Comparison of ENCODE assay signal across 18 mouse cellular contexts in genomic region chr1:167391241-167391640, GRCm38 (mm10). TPM values are rescaled to one million over a fixed set of nuclear protein-coding genes. Genes with fewer than 3 reads are reported as not detected.
A peak's percentile ranks its signal among the peaks of the same experiment; 100 is the strongest.
DNase-seq lines count a peak whose midpoint lies in the region; ATAC-seq and TF ChIP-seq lines count a peak whose summit lies in the region.
"Had no signal": no experiment of that assay in that cellular context is flagged by ENCODE, and none has a peak within 500 bp of the region (broad histone marks: within the 10 kb centered on the region; RNA-seq: fewer than 3 reads in every experiment).

No protein-coding gene starts in this region.

- H3K79me2 ChIP-seq in heart, adult 2 months (replicated peaks; ENCODE audit: control insufficient read depth, insufficient read depth, low read length): no peaks in the 10 kb centered on the region

- intact Hi-C loops in heart, adult 2 months (cut with DNase I): loop anchor here (5.0 kb wide), 1 partner anchor 39 kb away; no protein-coding TSS in a partner anchor

- TF ChIP-seq EP300 in heart, adult 2 months (IDR thresholded peaks at IDR 0.05; ENCODE audit: insufficient read depth, low read depth, low read length): no peak

- no peak for DNase-seq in heart, adult 2 months
- no peak for DNase-seq in heart, adult 18-20 months
- peak; percentile 45 for DNase-seq in midbrain, embryonic 11.5 days (ENCODE audit: low spot score, missing footprints)
- no peak for DNase-seq in adrenal gland, postnatal 25 days
- DNase-seq: adrenal gland, adult 8-10 months; cerebellum, postnatal 10 days; kidney, postnatal 25 days; right cerebral cortex, postnatal 14 days; thymus, postnatal 36 days had no signal

- H3K27ac ChIP-seq in heart, adult 2 months: peak overlapping the region; percentile 90
- no peak overlapping the region for H3K27ac ChIP-seq in midbrain, embryonic 11.5 days (ENCODE audit: low read depth, low read length)
- no peak overlapping the region for H3K27ac ChIP-seq in midbrain, embryonic 13.5 days
- peak overlapping the region; percentile 80 for H3K27ac ChIP-seq in liver, embryonic 15.5 days (replicated peaks)
- no peak overlapping the region for H3K27ac ChIP-seq in hindbrain, embryonic 16.5 days (ENCODE audit: low read depth, low read length)
- H3K27ac ChIP-seq: embryonic facial prominence, embryonic 10.5 days; limb, embryonic 10.5 days had no signal

- no peak for TF ChIP-seq POLR2A in heart, adult 2 months (IDR thresholded peaks at IDR 0.05; ENCODE audit: insufficient read depth, low read depth, low read length)

- no peak for ATAC-seq in midbrain, embryonic 11.5 days (ENCODE audit: low FRiP score)
- ATAC-seq in midbrain, embryonic 13.5 days: no peak
- ATAC-seq in liver, embryonic 15.5 days (ENCODE audit: insufficient read depth): no peak
- ATAC-seq in hindbrain, embryonic 16.5 days: no peak
- no peak for ATAC-seq in cerebellum, adult (ENCODE audit: insufficient number of reproducible peaks, low FRiP score, low TSS enrichment)
- ATAC-seq: inflammation-experienced regulatory T-cells, adult 6 months; lung, postnatal 0 days had no signal

- no peak overlapping the region for H3K4me2 ChIP-seq in midbrain, embryonic 11.5 days
- H3K4me2 ChIP-seq in midbrain, embryonic 13.5 days (replicated peaks): no peak overlapping the region
- peak overlapping the region; percentile 79 for H3K4me2 ChIP-seq in liver, embryonic 15.5 days
- no peak overlapping the region for H3K4me2 ChIP-seq in hindbrain, embryonic 16.5 days (ENCODE audit: low read length)

- no peaks in the 10 kb centered on the region for H3K27me3 ChIP-seq in heart, adult 2 months (ENCODE audit: control insufficient read depth, insufficient read depth, low read length)
- peaks cover 8% of the 10 kb centered on the region for H3K27me3 ChIP-seq in midbrain, embryonic 11.5 days (ENCODE audit: control insufficient read depth, insufficient read depth, low read length)
- H3K27me3 ChIP-seq in midbrain, embryonic 13.5 days: peaks cover 25% of the 10 kb centered on the region
- H3K27me3 ChIP-seq in liver, embryonic 15.5 days: peaks cover 12% of the 10 kb centered on the region
- H3K27me3 ChIP-seq in hindbrain, embryonic 16.5 days (replicated peaks; ENCODE audit: control insufficient read depth, insufficient read depth, low read length): no peaks in the 10 kb centered on the region

- H3K4me3 ChIP-seq in heart, adult 2 months: 0 out of 2 replicates have a peak overlapping the region, but pooled peaks have one; percentile 96
- H3K4me3 ChIP-seq in midbrain, embryonic 11.5 days (ENCODE audit: low read depth, low read length): no peak overlapping the region
- no peak overlapping the region for H3K4me3 ChIP-seq in midbrain, embryonic 13.5 days (replicated peaks)
- peak overlapping the region; percentile 79 for H3K4me3 ChIP-seq in liver, embryonic 15.5 days (replicated peaks)
- no peak overlapping the region for H3K4me3 ChIP-seq in hindbrain, embryonic 16.5 days (ENCODE audit: low read length)
- H3K4me3 ChIP-seq: limb, embryonic 10.5 days; myocyte had no signal

- 0 out of 2 replicates have a peak overlapping the region, but pooled peaks have one; percentile 3 for H3K9ac ChIP-seq in heart, adult 2 months (ENCODE audit: low read depth, low read length)
- no peak overlapping the region for H3K9ac ChIP-seq in midbrain, embryonic 11.5 days (ENCODE audit: low read length)
- no peak overlapping the region for H3K9ac ChIP-seq in midbrain, embryonic 13.5 days (replicated peaks)
- peak overlapping the region; percentile 49 for H3K9ac ChIP-seq in liver, embryonic 15.5 days
- no peak overlapping the region for H3K9ac ChIP-seq in hindbrain, embryonic 16.5 days (ENCODE audit: low read depth, low read length)

- no peaks in the 10 kb centered on the region for H3K9me3 ChIP-seq in midbrain, embryonic 11.5 days (ENCODE audit: control insufficient read depth, low read length)
- no peaks in the 10 kb centered on the region for H3K9me3 ChIP-seq in midbrain, embryonic 13.5 days
- H3K9me3 ChIP-seq in liver, embryonic 15.5 days (replicated peaks): no peaks in the 10 kb centered on the region
- no peaks in the 10 kb centered on the region for H3K9me3 ChIP-seq in hindbrain, embryonic 16.5 days (ENCODE audit: control insufficient read depth, low read length)
- H3K9me3 ChIP-seq: embryonic facial prominence, embryonic 10.5 days; limb, embryonic 10.5 days had no signal

- peaks cover 4% of the 10 kb centered on the region for H3K4me1 ChIP-seq in heart, adult 2 months (ENCODE audit: control insufficient read depth, insufficient read depth, low read length)
- H3K4me1 ChIP-seq in midbrain, embryonic 11.5 days (ENCODE audit: control insufficient read depth, insufficient read depth, low read length): 0 out of 2 replicates have a peak, but pooled peaks cover 7% of the 10 kb centered on the region
- peaks cover 14% of the 10 kb centered on the region for H3K4me1 ChIP-seq in midbrain, embryonic 13.5 days (replicated peaks)
- peaks cover 75% of the 10 kb centered on the region for H3K4me1 ChIP-seq in liver, embryonic 15.5 days (replicated peaks)
- peaks cover 6% of the 10 kb centered on the region for H3K4me1 ChIP-seq in hindbrain, embryonic 16.5 days (ENCODE audit: control insufficient read depth, insufficient read depth, low read depth, low read length)

- 65% methylated on average over 6 of the region's 6 CpGs for WGBS in heart, adult 2 months
- 81% methylated on average over 6 of the region's 6 CpGs for WGBS in midbrain, embryonic 11.5 days
- WGBS in midbrain, embryonic 13.5 days: 73% methylated on average over 6 of the region's 6 CpGs
- WGBS in liver, embryonic 15.5 days (ENCODE audit: insufficient replicate concordance): 71% methylated on average over 6 of the region's 6 CpGs
- 74% methylated on average over 6 of the region's 6 CpGs for WGBS in hindbrain, embryonic 16.5 days

- no peak for TF ChIP-seq CTCF in heart, adult 2 months (IDR thresholded peaks at IDR 0.05)

- peaks cover 5% of the 10 kb centered on the region for H3K36me3 ChIP-seq in heart, adult 2 months (ENCODE audit: control insufficient read depth, insufficient read depth, low read length)
- no peaks in the 10 kb centered on the region for H3K36me3 ChIP-seq in midbrain, embryonic 11.5 days (ENCODE audit: control insufficient read depth, insufficient read depth, low read length)
- H3K36me3 ChIP-seq in midbrain, embryonic 13.5 days: no peaks in the 10 kb centered on the region
- peaks cover 40% of the 10 kb centered on the region for H3K36me3 ChIP-seq in liver, embryonic 15.5 days (replicated peaks)
- H3K36me3 ChIP-seq in hindbrain, embryonic 16.5 days (ENCODE audit: control insufficient read depth, insufficient read depth, low read length): no peaks in the 10 kb centered on the region
- H3K36me3 ChIP-seq: embryonic facial prominence, embryonic 10.5 days; limb, embryonic 10.5 days had no signal

RNA-seq across cellular contexts. Expression of gene Mgst3, which starts 2.4 kb away (rescaled TPM):
- total RNA-seq in heart, adult 2 months (2021): 100 to 1,000 TPM; 274 to 351 TPM
- 788 and 868 TPM in 2 replicates for polyA plus RNA-seq in heart, adult 2 months (2012; rRNA removed)
- 100 to 1,000 TPM; 301 to 305 TPM for total RNA-seq in heart, adult 18-20 months (2021)
- 58.9 and 60.8 TPM in 2 replicates for polyA plus RNA-seq in midbrain, embryonic 11.5 days (2014; fragmentation: Nextera tagmentation; extraction: Ambion mirVana)
- 80.2 and 83.6 TPM in 2 replicates for polyA plus RNA-seq in midbrain, embryonic 13.5 days (2015; fragmentation: Nextera tagmentation; extraction: Ambion mirVana)
- 392 and 404 TPM in 2 replicates for polyA plus RNA-seq in liver, embryonic 15.5 days (2015; fragmentation: Nextera tagmentation; extraction: Ambion mirVana)
- 202 and 237 TPM in 2 replicates for polyA plus RNA-seq in hindbrain, embryonic 16.5 days (2015; fragmentation: Nextera tagmentation; extraction: Ambion mirVana)
- 88.5 and 95.1 TPM in 2 replicates for total RNA-seq in adrenal gland, postnatal 25 days (2021)

RNA-seq across cellular contexts. Expression of gene Aldh9a1, which starts 41.5 kb away (rescaled TPM):
- total RNA-seq in heart, adult 2 months (2021): 10 to 100 TPM; 18.4 to 20.4 TPM
- 31.5 and 49.6 TPM in 2 replicates for polyA plus RNA-seq in heart, adult 2 months (2012; rRNA removed)
- 10 to 100 TPM; 17.8 to 20.8 TPM for total RNA-seq in heart, adult 18-20 months (2021)
- 33.4 and 36.5 TPM in 2 replicates for polyA plus RNA-seq in midbrain, embryonic 11.5 days (2014; fragmentation: Nextera tagmentation; extraction: Ambion mirVana)
- 27.9 and 28.1 TPM in 2 replicates for polyA plus RNA-seq in midbrain, embryonic 13.5 days (2015; fragmentation: Nextera tagmentation; extraction: Ambion mirVana)
- 72.7 and 75.1 TPM in 2 replicates for polyA plus RNA-seq in liver, embryonic 15.5 days (2015; fragmentation: Nextera tagmentation; extraction: Ambion mirVana)
- polyA plus RNA-seq in hindbrain, embryonic 16.5 days (2015; fragmentation: Nextera tagmentation; extraction: Ambion mirVana): 43.8 and 43.9 TPM in 2 replicates
- total RNA-seq in adrenal gland, postnatal 25 days (2021): 64.4 and 67.5 TPM in 2 replicates

Comparison
In these comparisons a context has a peak if more than half of its experiments do, and no peak if none do; other contexts are left out.
1. H3K27ac ChIP-seq: peak in heart, adult 2 months (single experiment) and liver, embryonic 15.5 days (single experiment); none in midbrain, embryonic 11.5 days (single experiment), midbrain, embryonic 13.5 days (single experiment) and hindbrain, embryonic 16.5 days (single experiment).
2. H3K4me3 ChIP-seq: peak in heart, adult 2 months (single experiment) and liver, embryonic 15.5 days (single experiment); none in midbrain, embryonic 11.5 days (single experiment), midbrain, embryonic 13.5 days (single experiment) and hindbrain, embryonic 16.5 days (single experiment).
3. H3K9ac ChIP-seq: peak in heart, adult 2 months (single experiment) and liver, embryonic 15.5 days (single experiment); none in midbrain, embryonic 11.5 days (single experiment), midbrain, embryonic 13.5 days (single experiment) and hindbrain, embryonic 16.5 days (single experiment).